Mouse (Mus musculus) CH12.LX (cell line): ENCODE results near the gene Cela3a. TPM values are rescaled to one million over a fixed set of nuclear protein-coding genes. Genes with fewer than 3 reads are reported as not detected.

ENCODE experiments used
- DNase-seq: peaks from one replicate; pipeline ENCODE4 v3.0.0-alpha.2; 2013; ENCODE audit errors: extremely low read depth
- H3K27ac ChIP-seq: 2 replicates; pipeline ENCODE4 v1.5.1; 2012; ENCODE audit warnings: low read depth, mild to moderate bottlenecking, control low read depth, moderate library complexity; ENCODE audit not compliant: insufficient read depth
- H3K27me3 ChIP-seq: replicated peaks from 2 replicates; pipeline ENCODE3; 2012; ENCODE audit warnings: inconsistent platforms
- H3K36me3 ChIP-seq, 2 experiments: replicated peaks in 1 of 2; 2 replicates each; pipeline versions ENCODE3 to v1.6.1; 2012; ENCODE audit warnings: inconsistent platforms in 1 of 2, low read length in 1 of 2, mild to moderate bottlenecking in 1 of 2, mixed read lengths in 1 of 2, moderate library complexity in 1 of 2; ENCODE audit not compliant: control insufficient read depth in 1 of 2, insufficient read depth in 1 of 2
- H3K4me1 ChIP-seq, 2 experiments: 2 replicates each; pipeline ENCODE4 v1.6.1; 2012; ENCODE audit warnings: inconsistent platforms in 1 of 2, moderate library complexity in 1 of 2; ENCODE audit not compliant: insufficient read depth in 2 of 2, control insufficient read depth in 1 of 2
- H3K4me2 ChIP-seq: 2 replicates; pipeline ENCODE4 v1.6.1; 2012; ENCODE audit warnings: low read depth, mild to moderate bottlenecking, control low read depth; ENCODE audit not compliant: poor library complexity, insufficient read depth, severe bottlenecking
- H3K4me3 ChIP-seq, 3 experiments: fragments of 150-350 bp in 1 of 3; sonication (generic) in 1 of 3; replicated peaks in 1 of 3; 2 replicates each; pipeline versions ENCODE3 to v1.5.1; 2011 to 2012; ENCODE audit warnings: low read depth in 2 of 3, low read length in 2 of 3, mild to moderate bottlenecking in 2 of 3, moderate library complexity in 2 of 3, control low read depth in 1 of 3, improper control_type of control experiment in 1 of 3, inconsistent platforms in 1 of 3, mixed read lengths in 1 of 3; ENCODE audit not compliant: poor library complexity in 1 of 3
- H3K79me2 ChIP-seq: replicated peaks from 2 replicates; pipeline ENCODE4 v1.6.1; 2012; ENCODE audit warnings: mild to moderate bottlenecking, moderate library complexity; ENCODE audit not compliant: control insufficient read depth, poor library complexity, insufficient read depth, severe bottlenecking; ENCODE audit errors: extremely low read depth
- H3K9ac ChIP-seq: 2 replicates; pipeline ENCODE4 v1.6.1; 2012; ENCODE audit warnings: low read depth, mild to moderate bottlenecking, control low read depth, moderate library complexity; ENCODE audit not compliant: insufficient read depth
- H3K9me3 ChIP-seq: replicated peaks from 2 replicates; pipeline ENCODE3; 2012; ENCODE audit warnings: low read length, inconsistent platforms, mixed read lengths
- BHLHE40 ChIP-seq: IDR thresholded peaks from 2 replicates; pipeline ENCODE4 v1.6.1; 2011; ENCODE audit warnings: mild to moderate bottlenecking, low read depth, low read length, improper control_type of control experiment
- CHD2 ChIP-seq: IDR thresholded peaks from 2 replicates; pipeline ENCODE4 v1.6.1; 2011; ENCODE audit warnings: low read length, improper control_type of control experiment
- ETS1 ChIP-seq: conservative IDR thresholded peaks from 2 replicates; pipeline ENCODE4 v1.6.1; 2012; ENCODE audit warnings: low read depth, mild to moderate bottlenecking, inconsistent platforms, low read length, improper control_type of control experiment, moderate library complexity
- IRF4 ChIP-seq: IDR thresholded peaks from 2 replicates; pipeline ENCODE4 v1.6.1; 2014; ENCODE audit warnings: low read depth, mild to moderate bottlenecking, inconsistent platforms, low read length, improper control_type of control experiment
- KAT2A ChIP-seq: IDR thresholded peaks from 2 replicates; pipeline ENCODE4 v1.6.1; 2012; ENCODE audit warnings: low read length, improper control_type of control experiment, inconsistent platforms; ENCODE audit not compliant: insufficient replicate concordance
- MAFK ChIP-seq: IDR thresholded peaks from 2 replicates; pipeline ENCODE4 v1.6.1; 2011; ENCODE audit warnings: low read length, improper control_type of control experiment; ENCODE audit not compliant: insufficient replicate concordance
- MAX ChIP-seq: IDR thresholded peaks from 2 replicates; pipeline ENCODE4 v1.6.1; 2011; ENCODE audit warnings: low read length, improper control_type of control experiment
- NELFE ChIP-seq: IDR thresholded peaks from 2 replicates; pipeline ENCODE4 v1.6.1; 2011; ENCODE audit warnings: low read depth, low read length, improper control_type of control experiment
- NRF1 ChIP-seq: IDR thresholded peaks from 2 replicates; pipeline ENCODE4 v1.6.1; 2014; ENCODE audit warnings: low read depth, mild to moderate bottlenecking, inconsistent platforms, low read length, improper control_type of control experiment, moderate library complexity
- PAX5 ChIP-seq: IDR thresholded peaks from 2 replicates; pipeline ENCODE4 v1.6.1; 2012; ENCODE audit warnings: low read length, inconsistent platforms, mixed read lengths
- POLR2A ChIP-seq: IDR thresholded peaks from 2 replicates; pipeline ENCODE4 v1.6.1; 2011; ENCODE audit warnings: low read depth, mild to moderate bottlenecking, improper control_type of control experiment, low read length
- POLR2AphosphoS2 ChIP-seq: IDR thresholded peaks from 2 replicates; pipeline ENCODE4 v1.6.1; 2011; ENCODE audit warnings: low read depth, low read length, improper control_type of control experiment
- RAD21 ChIP-seq: IDR thresholded peaks from 2 replicates; pipeline ENCODE4 v1.6.1; 2011; ENCODE audit warnings: low read depth, mild to moderate bottlenecking, low read length, improper control_type of control experiment, moderate library complexity
- RCOR1 ChIP-seq: conservative IDR thresholded peaks from 2 replicates; pipeline ENCODE4 v1.6.1; 2012; ENCODE audit warnings: low read depth, mild to moderate bottlenecking, inconsistent platforms, low read length, improper control_type of control experiment
- SIN3A ChIP-seq: IDR thresholded peaks from 2 replicates; pipeline ENCODE4 v1.6.1; 2012; ENCODE audit warnings: low read length, improper control_type of control experiment, inconsistent platforms
- TCF12 ChIP-seq: IDR thresholded peaks from 2 replicates; pipeline ENCODE4 v1.6.1; 2014; ENCODE audit warnings: low read depth, mild to moderate bottlenecking, inconsistent platforms, low read length, improper control_type of control experiment
- UBTF ChIP-seq: IDR thresholded peaks from 2 replicates; pipeline ENCODE4 v1.6.1; 2012; ENCODE audit warnings: low read depth, mild to moderate bottlenecking, inconsistent platforms, low read length, improper control_type of control experiment, moderate library complexity
- USF1 ChIP-seq: IDR thresholded peaks from 2 replicates; pipeline ENCODE4 v1.6.1; 2014; ENCODE audit warnings: low read depth, mild to moderate bottlenecking, inconsistent platforms, low read length, improper control_type of control experiment
- USF2 ChIP-seq: conservative IDR thresholded peaks from 2 replicates; pipeline ENCODE4 v1.6.1; 2011; ENCODE audit warnings: low read depth, low read length, improper control_type of control experiment
- ZNF384 ChIP-seq: IDR thresholded peaks from 2 replicates; pipeline ENCODE4 v1.6.1; 2012; ENCODE audit warnings: low read depth, low read length, improper control_type of control experiment, inconsistent platforms
- dilution Hi-C: fragments of 300-500 bp; cut with MboI; formaldehyde crosslinking; loops from 2 replicates; pipeline ENCODE4 v1.14.3; 2020; ENCODE audit warnings: low sequenced_read_pairs; ENCODE audit not compliant: extremely low pct_unique_long_range_greater_than_20kb, extremely low pct_ligation_motif_present
- in situ Hi-C: fragments of 300-500 bp; cut with MboI; formaldehyde crosslinking; loops from 3 replicates; pipeline ENCODE4 v1.14.3; 2019; ENCODE audit warnings: low sequenced_read_pairs, low pct_ligation_motif_present, low pct_unique_long_range_greater_than_20kb, mixed read lengths
- polyA plus RNA-seq: library from polyadenylated mRNA; unstranded; fragments of >175 nt; gene quantifications from 2 replicates; pipeline ENCODE4 v1.2.1, GENCODE M21; 2012; ENCODE audit warnings: low read depth; ENCODE audit not compliant: insufficient read length
- total RNA-seq, 2 experiments: library from RNA; depleted of rRNA; stranded (reverse); fragments of 300-350 nt in 1 of 2; fragments of >200 nt in 1 of 2; gene quantifications; 2 replicates each; pipeline ENCODE4 v1.2.3; 2012 to 2014

Cela3a gene
- total and polyA plus RNA-seq, 3 experiments, result not detected

GRCm38 (mm10) chr4:137452190-137452589 is 42.6 kb upstream of the Cela3a start:
- in situ Hi-C loops, result no loop called here
- DNase-seq, result no peak
- H3K4me1 ChIP-seq, result peaks cover 23 to 35% of the 10 kb centered on the region in 2 experiments
- dilution Hi-C loops, result no loop called here
- H3K9me3 ChIP-seq, result no peaks in the 10 kb centered on the region
- H3K4me3 ChIP-seq, result no peak overlapping the region
- no peaks in the 10 kb centered on the region for H3K27me3 ChIP-seq
- no peak overlapping the region for H3K27ac ChIP-seq
- TF ChIP-seq CHD2, result no peak
- no peak for TF ChIP-seq PAX5
- no peak for TF ChIP-seq SIN3A
- TF ChIP-seq, all 38 proteins: peak for 0
- Histone ChIP-seq H3K4me2 (no peak overlapping the region), H3K79me2 (no peaks in the 10 kb centered on the region), H3K36me3 (no peaks in the 10 kb centered on the region), H3K9ac (no peak overlapping the region)

DNA sequence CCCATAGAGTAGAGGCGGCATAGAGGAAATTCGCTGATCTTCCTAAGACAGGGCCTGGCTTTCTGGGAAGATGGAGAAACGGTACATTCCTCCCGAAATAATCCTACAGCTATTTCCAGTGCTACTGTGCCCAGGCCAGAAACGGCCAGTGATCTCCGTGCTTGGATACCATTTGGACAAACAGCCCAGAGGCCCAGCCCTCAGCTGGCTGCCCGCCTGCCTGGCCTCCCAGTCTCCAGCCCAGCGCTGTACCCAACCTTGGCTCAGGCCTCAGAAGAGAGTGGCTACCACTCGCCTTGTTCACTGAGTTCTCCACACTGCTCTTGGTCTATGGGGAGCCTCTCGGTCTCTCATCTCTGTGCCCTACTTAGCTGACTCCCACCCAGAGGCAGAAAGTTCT is 40.1 kb upstream of the Cela3a start:
- Histone ChIP-seq H3K9me3 (no peaks in the 10 kb centered on the region), H3K9ac (no peak overlapping the region), H3K4me1 (peaks cover 26 to 51% of the 10 kb centered on the region in 2 experiments), H3K27me3 (no peaks in the 10 kb centered on the region), H3K4me3 (no peak overlapping the region), H3K79me2 (no peaks in the 10 kb centered on the region), H3K4me2 (no peak overlapping the region), H3K27ac (no peak overlapping the region), H3K36me3 (no peaks in the 10 kb centered on the region)
- no peak for DNase-seq
- TF ChIP-seq IRF4 (no peak), USF1 (no peak), KAT2A (no peak), TCF12 (no peak), USF2 (no peak), UBTF (no peak), ETS1 (no peak), MAX (no peak), MAFK (no peak), RAD21 (no peak), POLR2A (no peak), RCOR1 (no peak), PAX5 (no peak), ZNF384 (no peak), NRF1 (no peak), NELFE (no peak), BHLHE40 (no peak), POLR2AphosphoS2 (no peak), CHD2 (no peak)
- in situ Hi-C loops (loop anchor here (5.0 to 25.0 kb wide), 2 partner anchors 98 to 362 kb away; no protein-coding TSS in a partner anchor), dilution Hi-C loops (no loop called here)
